Mouse (Mus musculus) cerebellum, adult 2 months (tissue): ENCODE data around the gene Gm21981.
"Not testable (repeated sequence)": the region's sequence is repeated elsewhere in the genome, so short reads cannot be mapped to it uniquely, and the experiment has no call there.

ENCODE experiments used
- CTCF ChIP-seq: fragments of 200-500 bp; IDR thresholded peaks from 2 replicates; pipeline ENCODE4 v1.5.1; 2011; ENCODE audit warnings: low read depth, mild to moderate bottlenecking, control low read depth, low read length, moderate library complexity, borderline replicate concordance; ENCODE audit not compliant: insufficient read depth
- POLR2A ChIP-seq: fragments of 200-500 bp; IDR thresholded peaks from 2 replicates; pipeline ENCODE4 v1.6.1; 2011; ENCODE audit warnings: low read length, control low read depth, borderline replicate concordance; ENCODE audit not compliant: insufficient read depth

DNA sequence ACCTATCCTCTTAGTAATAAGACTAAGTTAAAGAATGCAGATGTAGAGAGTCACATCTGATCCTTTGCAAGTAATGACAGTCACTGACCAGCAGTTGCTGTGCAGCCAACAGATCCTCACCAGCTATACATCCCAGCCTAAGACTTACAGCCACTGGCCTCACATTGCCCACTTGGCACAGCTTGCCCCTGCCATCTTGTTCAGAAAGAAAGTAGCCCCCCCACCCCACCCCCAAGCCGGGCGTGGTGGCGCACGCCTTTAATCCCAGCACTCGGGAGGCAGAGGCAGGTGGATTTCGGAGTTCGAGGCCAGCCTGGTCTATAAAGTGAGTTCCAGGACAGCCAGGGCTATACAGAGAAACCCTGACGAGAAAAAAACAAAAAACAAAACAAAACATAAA, 39.9 kb downstream of the Gm21981 start:
- not testable (repeated sequence) for TF ChIP-seq POLR2A, CTCF
